Mouse (Mus musculus): Measurements from ENCODE around the gene Slc20a1.

DNA sequence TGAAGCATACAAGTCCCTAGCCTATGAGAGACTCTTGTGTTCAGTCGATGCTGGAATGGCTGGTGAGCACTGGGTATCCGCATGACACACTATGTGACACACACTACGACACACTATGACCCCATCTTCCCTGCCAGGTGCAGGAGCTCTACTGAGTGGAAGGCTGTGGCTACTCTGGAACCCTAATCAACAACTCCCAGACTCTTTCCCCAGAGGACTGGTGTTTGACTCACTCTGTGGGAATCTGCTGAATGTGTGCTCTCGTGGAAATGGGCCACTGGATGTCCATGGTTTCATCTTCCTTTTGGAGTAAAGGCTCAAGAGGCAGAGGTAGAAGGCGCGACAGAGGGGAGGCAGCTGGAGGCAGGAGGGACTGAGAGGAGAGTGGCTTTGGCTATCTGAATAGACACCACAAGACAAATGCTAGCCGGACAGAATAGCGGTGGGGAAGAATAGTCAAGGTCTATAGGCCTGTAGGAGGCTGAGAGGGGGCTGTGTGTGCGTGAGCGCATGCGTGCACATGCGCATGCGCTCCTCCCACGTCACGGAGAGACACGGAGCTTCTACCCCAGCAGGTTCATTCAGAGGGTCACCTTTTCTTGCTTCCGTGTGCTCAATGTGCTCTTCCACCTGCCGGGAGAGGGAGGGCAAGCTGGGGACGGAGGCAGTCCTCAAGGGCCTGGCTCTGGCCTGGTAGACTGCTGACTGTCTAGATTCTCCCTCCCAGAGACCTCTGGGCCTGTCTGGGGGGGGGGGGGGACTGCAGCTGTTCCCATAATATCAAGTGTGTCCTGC lies 54.5 kb downstream of the Slc20a1 start:
- TF ChIP-seq CTCF (IDR thresholded peaks at IDR 0.05; ENCODE audit: borderline replicate concordance, insufficient read depth, low read depth, low read length): no peak
- no peak for TF ChIP-seq POLR2A (IDR thresholded peaks at IDR 0.05; ENCODE audit: borderline replicate concordance, insufficient read depth, low read length)
